Mouse (Mus musculus) c-Kit-positive CD71-positive TER-119-negative erythroid progenitor cells, embryonic 14.5 days (primary cell): Measurements from ENCODE around the gene Mrpl45.
"Not testable (repeated sequence)": the region's sequence is repeated elsewhere in the genome, so short reads cannot be mapped to it uniquely, and the experiment has no call there.

Experiments used
- DNase-seq: peaks from one replicate; pipeline ENCODE4 v3.0.0-alpha.2; 2013; ENCODE audit warnings: low read depth

Gene Mrpl45

DNA sequence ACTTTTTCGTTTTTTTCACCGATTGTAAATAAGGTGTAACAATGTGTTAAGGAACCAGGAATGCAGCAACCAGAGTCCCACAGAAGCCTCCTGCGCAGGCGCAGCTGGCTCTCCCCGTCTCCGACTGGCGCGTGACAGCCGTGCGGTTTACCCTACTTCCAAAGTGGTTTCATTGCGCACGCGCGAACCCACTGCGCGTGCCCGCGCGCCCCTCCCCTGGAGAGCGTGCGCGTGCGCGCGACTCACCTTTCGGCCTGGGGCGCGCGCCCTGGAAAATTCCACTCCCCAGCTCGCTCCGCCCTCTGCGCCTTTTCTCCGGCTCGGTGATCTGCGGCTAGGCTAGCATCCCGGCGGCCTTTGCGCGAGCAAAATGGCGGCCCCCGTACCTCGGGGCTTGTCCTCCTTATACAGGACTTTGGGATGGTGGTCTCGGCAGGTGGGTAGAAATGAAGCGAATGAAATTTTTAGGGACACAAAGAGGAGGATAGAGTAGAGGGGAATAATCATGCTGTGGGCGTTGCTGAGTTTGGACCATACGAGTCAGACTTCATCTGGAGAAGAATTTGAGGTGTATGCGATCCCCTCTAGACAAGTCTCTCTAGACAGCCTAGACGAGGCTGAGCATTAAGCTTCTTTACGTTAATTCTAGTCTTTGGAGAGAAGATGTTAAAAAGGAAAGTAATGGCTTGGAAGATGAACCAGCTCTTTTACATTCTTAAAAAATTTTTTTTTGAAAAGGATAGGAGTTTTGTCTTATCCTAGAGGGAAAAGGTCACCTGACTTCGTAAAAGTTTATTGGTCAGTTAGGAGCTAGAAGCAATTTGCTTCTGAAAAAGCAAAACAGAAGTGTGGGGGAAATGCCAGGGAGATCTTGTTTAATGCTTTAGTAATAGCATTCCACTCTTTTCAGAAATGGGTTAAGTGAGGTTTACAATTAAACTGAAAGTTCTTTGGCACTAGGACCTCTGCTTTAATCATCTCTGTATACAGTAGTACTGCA is at the start of gene Mrpl45:
Gene Mrpl45, plus strand, starts transcription at position 213 of the 1,000 bp plus-strand sequence.
- DNase-seq = peak; percentile 98

DNA sequence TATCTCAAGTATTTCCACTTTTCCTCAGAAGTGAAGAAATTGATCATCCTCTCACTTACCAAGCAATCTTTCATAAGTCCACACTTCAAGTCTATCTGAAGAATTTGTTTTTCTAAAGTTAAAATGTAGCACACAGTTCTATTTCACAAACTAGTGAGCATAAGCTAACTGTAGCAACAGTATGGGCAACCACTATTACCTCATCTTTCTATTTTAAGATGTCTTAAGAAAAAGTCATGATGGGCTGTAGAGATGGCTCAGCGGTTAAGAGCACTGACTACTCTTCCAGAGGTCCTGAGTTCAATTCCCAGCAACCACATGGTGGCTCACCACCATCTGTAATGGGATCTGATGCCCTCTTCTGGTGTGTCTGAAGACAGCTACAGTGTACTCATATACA is 49.0 kb upstream of the Mrpl45 start:
- not testable (repeated sequence) for DNase-seq

DNA sequence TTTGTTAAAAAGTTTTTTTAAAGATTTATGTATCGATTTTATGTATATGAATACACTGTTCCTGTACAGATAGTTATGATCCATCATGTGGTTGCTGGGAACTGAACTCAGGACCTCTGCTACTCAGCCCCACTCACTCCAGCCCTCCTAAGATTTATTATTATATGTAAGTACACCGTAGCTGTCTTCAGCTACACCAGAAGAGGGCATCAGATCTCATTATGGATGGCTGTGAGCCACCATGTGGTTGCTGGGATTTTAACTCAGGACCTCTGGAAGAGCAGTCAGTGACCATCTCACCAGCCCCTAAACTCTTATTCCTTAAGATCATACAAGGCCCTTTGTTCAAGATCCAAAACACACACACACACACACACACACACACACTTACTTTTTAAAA is 45.5 kb upstream of the Mrpl45 start:
- not testable (repeated sequence) for DNase-seq

- DNase-seq = no peak
Measured at GRCm38 (mm10) chr11:97272835-97273234, 42.7 kb upstream of the Mrpl45 start.

DNA sequence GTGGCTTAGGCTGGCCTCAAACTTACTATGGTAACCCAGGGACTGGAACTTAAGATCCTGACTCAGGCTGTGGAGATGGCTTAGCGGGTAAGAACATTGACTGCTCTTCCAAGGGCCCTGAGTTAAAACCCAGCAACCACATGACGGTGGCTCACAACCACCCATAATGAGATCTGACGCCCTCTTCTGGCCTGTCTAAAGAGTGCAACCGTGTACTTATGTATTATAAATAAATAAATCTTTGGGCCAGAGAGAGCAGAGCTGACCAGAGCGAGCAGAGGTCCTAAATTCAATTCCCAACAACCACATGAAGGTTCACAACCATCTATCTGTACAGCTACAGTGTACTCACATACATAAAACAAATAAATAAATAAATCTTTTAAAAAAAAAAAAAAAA is 41.9 kb upstream of the Mrpl45 start:
- DNase-seq = peak; percentile 24

DNA sequence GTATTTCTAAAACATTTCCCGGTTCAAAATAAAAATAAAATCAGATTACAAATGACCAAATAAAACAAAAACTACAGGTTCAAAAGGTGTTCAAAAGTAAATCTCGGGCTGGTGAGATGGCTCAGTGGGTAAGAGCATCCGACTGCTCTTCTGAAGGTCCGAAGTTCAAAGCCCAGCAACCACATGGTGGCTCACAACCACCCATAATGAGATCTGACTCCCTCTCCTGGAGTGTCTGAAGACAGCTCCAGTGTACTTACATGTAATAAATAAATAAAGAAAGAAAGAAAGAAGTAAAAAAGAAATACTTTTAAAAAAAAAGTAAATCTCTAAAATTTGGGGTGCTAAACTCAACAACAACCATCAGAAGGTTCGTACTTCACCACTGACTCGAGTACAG is 40.6 kb upstream of the Mrpl45 start:
- not testable (repeated sequence) for DNase-seq

- no peak for DNase-seq
Measured at GRCm38 (mm10) chr11:97275349-97275748, 40.2 kb upstream of the Mrpl45 start.

- DNase-seq = no peak
Measured at GRCm38 (mm10) chr11:97276019-97276418, 39.5 kb upstream of the Mrpl45 start.

DNA sequence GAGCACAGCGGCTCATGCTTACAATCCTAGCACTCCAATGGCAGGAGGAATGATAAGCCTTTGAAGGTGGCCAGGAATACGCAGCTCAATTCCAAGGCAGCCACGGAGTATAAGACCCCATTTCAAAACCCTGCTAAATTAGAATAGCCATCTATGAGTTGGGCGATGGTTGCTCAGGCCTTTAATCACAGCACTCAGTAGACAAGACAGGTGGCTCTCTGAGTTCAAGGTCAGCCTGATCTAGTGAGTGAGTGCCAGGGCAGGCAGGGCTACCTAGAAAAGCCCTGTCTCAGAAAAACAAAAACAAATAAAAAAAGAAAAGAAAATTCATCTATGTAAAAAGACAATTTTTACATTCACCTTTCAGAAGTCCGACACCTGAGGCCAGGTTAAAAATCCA is 38.4 kb upstream of the Mrpl45 start:
- no peak for DNase-seq

DNA sequence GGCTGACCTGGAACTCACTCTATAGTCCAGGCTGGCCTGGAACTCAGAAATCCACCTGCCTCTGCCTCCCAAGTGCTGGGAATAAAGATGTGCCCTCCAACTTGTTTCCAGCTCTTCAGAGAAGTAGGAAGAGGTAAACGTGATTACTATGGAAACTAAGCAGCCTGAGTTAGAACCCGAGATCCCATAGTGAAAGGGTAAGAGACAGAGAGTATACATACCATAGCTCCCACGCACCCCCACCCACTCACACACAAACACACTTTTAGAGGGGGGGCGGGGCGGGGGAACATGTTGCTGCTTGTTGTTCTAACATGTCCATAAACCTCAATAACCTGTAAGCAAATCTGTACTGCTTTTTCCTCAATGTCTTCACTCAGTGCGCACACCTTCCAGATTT is 37.1 kb upstream of the Mrpl45 start:
- no peak for DNase-seq

DNA sequence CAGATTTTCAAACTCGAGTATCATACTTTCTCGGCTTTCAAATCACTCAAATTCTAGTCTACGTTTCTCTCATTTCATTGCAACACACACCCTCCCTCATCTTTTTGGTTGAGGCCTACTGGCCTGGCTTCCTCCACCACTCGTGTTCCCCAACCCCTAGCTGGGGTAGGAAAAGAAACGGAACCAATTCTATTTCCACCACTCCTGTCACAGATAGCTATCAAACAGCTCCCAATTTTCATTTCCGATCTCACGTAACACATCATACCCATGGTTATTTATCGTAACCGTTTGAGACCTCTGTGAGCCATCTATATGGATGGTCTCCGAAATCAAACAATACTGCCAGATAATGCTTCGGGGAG is 36.5 kb upstream of the Mrpl45 start:
- DNase-seq = no peak

GRCm38 (mm10) chr11:97279405-97280215 is 35.9 kb upstream of the Mrpl45 start:
- peak; percentile 23 for DNase-seq

DNA sequence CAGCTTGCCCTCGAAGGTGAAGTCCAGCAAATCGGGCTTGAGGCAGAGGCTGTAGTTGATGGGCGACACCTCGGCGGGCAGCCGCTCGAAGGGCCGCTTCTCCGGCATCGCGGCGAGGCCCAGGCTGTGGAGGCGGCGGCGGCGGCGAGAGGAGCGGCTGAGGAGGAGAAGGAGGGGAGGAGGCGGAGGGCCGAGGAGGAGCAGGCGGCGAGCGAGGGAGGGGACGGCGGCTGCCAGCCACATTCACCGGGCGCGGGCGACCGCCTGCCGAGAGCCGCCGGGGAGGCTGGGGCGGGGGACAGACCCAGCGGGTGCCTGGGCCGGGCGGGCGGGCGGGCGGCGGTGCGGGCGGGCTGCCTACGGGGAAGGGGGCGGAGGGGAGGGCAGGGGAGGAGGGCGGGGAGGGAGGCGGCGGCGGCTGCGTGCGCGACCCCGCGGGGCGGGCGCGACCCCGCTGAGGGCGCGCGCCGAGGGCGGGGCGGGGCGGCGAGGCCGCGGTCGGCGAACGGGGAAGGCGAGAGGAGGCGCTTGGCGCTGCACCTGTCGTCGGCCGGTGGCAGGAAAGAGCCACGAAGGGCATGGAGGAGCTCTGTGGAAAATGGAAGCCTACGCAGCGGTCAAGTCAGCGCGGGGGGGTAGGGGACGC is 35.2 kb upstream of the Mrpl45 start, which contains the start of gene Npepps:
Gene Npepps, minus strand, starts transcription at position 423 of the 646 bp plus-strand sequence.
- DNase-seq = peak; percentile 38

GRCm38 (mm10) chr11:97282179-97282578 is 33.3 kb upstream of the Mrpl45 start:
- no peak for DNase-seq

DNA sequence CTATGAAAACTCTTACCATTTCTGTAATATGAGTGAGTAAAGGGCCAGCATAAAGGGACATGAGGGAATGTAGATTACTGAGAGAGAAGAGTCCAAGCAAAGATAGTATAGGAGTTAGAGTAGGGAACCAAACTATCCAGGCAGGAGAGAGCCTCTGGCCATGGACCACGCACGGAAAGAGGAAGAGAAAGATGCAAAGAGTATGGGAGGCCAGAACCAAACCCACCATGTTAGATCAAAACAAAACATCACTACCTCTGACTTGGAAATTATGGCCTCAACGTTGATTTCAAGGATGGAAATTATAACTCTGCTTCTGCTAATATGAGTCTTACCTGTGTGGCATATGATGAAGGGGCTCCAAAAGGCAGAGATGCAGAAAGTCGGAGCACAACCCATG is 30.7 kb upstream of the Mrpl45 start:
- no peak for DNase-seq

DNA sequence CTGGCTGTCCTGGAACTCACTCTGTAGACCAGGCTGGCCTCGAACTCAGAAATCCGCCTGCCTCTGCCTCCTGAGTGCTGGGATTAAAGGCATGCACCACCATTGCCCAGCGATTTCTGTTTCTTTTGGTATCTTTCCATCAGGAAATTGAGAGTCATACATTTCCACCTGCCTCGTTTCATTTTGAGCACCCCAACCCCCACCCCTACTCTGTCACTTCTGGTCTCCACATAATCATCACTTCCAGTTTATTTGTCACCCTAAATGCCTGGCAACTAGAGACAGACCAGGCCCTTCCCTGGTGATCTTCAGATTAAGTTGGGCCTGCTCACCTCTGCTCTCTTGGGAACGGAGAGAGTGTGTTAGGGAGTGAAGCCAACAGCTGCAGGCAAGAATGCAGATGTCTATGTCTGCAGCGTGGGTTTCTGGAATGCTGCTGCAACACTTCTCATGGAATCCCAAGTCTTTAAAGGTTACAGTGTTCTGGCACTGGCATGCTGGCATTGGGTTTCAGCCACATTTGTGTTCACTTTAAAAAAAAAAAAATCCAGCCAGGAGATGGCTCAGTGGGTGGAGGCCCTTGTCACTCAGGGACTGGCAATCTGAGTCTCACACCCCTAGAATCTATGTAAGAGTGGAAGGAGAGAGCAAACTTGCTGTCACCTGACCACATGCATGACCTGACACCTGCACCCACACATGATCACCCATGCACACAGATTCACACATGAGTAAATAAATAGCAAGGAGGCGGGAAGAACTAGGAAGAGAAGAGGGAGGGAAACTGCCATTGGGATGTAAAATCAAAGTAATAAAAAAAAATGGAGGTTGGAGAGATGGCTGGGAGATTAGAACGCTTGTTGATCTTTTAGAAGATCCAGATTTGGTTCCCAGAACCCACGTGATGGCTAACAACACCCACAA is 29.4 kb upstream of the Mrpl45 start:
- no peak for DNase-seq

DNA sequence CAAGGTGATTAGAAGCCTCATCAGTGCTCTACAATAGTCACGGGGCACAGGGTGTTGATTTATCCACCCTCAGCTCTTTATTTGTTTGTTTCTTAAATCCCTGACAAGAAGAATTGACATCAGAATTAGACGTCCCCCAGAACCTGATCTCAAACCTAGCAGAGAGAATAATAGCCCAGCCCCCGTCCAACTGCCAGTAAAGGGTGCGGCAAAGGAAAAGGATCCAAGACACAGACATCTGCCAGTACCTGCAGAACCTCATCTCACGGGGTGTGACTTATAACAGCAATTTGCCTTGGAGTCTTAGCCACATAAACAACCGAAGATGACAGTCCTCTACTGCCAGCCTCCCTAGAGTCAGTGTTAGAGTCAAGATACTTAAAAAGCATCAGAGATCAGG is 28.5 kb upstream of the Mrpl45 start:
- no peak for DNase-seq

GRCm38 (mm10) chr11:97287643-97288042 is 27.9 kb upstream of the Mrpl45 start:
- no peak for DNase-seq

GRCm38 (mm10) chr11:97289276-97290230 is 26.0 kb upstream of the Mrpl45 start:
- DNase-seq = no peak

DNA sequence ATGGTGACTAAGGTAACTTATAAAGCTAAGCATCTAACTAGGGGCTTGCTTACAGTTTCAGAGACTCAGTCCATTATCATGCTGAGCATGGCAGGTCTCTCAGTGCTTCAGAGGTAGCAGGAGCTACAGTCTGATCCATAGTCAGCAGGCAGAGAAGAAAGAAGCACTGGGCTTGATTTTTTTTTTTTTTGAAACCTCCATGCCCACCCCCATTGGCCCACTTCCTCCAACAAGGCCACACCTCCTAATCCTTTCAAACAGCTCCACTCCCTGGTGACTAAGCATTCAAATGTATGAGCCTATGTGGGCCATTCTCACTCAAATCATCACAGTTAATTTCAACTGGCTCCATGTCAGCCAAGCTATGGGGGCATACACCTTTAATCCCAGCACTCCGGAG is 22.8 kb upstream of the Mrpl45 start:
- DNase-seq = no peak
